Mouse (Mus musculus) embryonic fibroblast, embryonic 13.5 days (primary cell): ENCODE results near the gene Babam2. TPM values are rescaled to one million over a fixed set of nuclear protein-coding genes. Genes with fewer than 3 reads are reported as not detected.

Experiments used
- H3K27ac ChIP-seq: 2 replicates; pipeline ENCODE4 v1.5.1; 2012; ENCODE audit warnings: low read length, control low read depth, inconsistent platforms; ENCODE audit not compliant: insufficient read depth
- H3K4me1 ChIP-seq: 2 replicates; pipeline ENCODE4 v1.6.1; 2011; ENCODE audit warnings: low read length; ENCODE audit not compliant: control insufficient read depth, insufficient read depth
- H3K4me3 ChIP-seq: 2 replicates; pipeline ENCODE4 v1.5.1; 2011; ENCODE audit warnings: mild to moderate bottlenecking, control low read depth, low read length; ENCODE audit not compliant: insufficient read depth
- CTCF ChIP-seq: IDR thresholded peaks from 2 replicates; pipeline ENCODE4 v1.5.1; 2011; ENCODE audit warnings: mild to moderate bottlenecking, control low read depth, low read length, moderate library complexity, borderline replicate concordance; ENCODE audit not compliant: insufficient read depth
- POLR2A ChIP-seq: IDR thresholded peaks from 2 replicates; pipeline ENCODE4 v1.6.1; 2011; ENCODE audit warnings: low read depth, mild to moderate bottlenecking, control low read depth, low read length, moderate library complexity
- polyA plus RNA-seq: library from polyadenylated mRNA; stranded (reverse); fragments of >200 nt; gene quantifications from 2 replicates; pipeline ENCODE4 v1.2.4, GENCODE M21; 2011; ENCODE audit warnings: low read depth; ENCODE audit not compliant: missing spikeins, insufficient read length

Babam2 gene
- polyA plus RNA-seq, 1 experiment: 68.7 TPM

DNA sequence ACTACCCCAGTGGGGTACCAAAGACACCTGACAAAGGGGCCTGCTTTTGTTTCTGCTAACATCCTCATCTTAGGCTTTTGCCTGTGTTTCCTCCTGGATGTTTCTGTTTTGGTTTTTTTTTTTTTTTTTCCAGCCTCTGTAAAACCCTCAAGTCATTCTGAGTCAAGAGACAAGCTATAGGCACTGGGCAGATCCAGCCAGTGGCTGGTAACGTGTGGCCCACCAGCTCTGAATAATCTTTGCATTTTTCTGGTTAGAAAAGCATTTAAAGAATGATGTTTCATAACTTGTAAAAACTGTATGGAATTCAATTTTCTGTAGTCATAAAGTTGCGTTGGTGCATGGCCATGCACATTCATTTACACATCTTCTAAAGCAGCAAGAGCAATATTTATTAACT, 287.5 kb downstream of the Babam2 start:
- no peak for TF ChIP-seq POLR2A
- no peak for TF ChIP-seq CTCF
- peak overlapping the region; percentile 96 for H3K27ac ChIP-seq
- H3K4me1 ChIP-seq: peaks cover 20% of the 10 kb centered on the region
- no peak overlapping the region for H3K4me3 ChIP-seq

DNA sequence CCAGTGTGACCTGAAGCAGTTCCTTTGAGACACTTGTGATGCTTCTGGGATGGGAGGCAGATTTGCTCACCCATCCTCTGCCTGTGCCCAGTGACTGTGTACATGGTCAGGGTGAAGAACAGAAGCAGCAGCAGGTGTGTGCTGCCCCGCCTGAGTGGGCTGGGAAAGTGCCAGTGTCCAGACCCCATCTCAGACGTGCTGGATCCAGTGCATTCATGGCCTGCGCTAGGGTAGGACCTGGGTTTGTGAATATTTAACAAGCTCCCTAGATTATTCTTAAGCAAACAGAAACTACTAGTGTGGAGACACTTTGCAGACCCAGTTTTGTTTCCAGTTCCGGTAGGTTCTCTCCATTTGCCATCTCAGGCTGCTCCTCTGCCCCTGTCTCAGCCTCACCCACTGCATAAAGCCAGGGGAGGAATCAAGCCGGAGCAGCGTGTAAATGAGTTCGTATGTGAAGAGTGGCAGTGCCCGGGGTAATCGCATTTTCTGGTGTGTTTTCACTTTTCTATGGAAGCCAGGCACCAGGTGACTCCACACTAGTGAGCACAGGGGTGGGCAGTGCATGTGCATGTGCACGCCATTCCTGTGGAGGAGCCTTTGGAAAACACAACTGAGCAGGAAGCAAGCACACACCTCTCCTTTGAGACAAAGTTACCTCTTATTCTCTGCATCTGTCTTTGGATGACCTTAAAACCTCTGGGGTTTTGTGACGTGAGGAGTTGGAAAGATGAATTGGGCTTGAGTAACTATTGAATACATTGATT, 290.2 kb downstream of the Babam2 start:
- Histone ChIP-seq H3K4me1 (peaks cover 20% of the 10 kb centered on the region), H3K4me3 (no peak overlapping the region), H3K27ac (no peak overlapping the region)
- TF ChIP-seq CTCF (no peak), POLR2A (no peak)

DNA sequence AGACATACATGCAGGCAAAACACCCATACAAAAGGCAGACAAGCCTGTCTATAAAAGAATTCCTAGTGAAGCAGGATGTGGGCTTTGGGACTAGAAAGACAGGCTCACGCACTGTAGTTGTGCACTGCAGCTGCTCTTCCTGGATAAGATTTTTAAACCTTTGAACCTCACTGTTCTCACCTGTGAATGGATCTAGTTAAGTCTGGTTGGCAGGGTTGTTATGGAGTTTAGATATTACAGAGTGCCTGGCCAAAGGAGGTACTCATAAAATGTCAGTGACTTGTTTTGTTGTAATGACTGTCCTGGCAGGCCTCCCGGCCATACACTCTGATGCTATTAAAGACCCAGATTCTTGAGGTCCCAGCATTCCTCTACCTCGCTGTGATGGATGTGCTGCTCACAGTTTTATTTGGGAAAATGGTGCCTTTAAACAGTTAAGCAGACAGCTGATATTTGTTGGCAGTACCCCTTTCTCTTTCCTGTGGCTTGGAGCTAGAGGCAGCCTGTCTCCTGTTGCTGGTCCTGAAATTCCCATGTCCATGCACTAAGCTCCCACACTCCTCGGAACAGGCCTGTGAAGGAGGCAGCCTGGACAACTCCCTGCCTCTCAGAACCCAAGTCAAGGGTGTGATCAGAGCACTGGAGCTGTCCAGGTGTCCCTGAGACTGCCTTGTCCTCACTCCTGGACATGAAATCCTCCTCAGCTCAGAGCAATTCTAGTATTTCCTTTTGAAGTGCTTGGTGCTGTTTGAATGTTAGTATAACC, 299.9 kb downstream of the Babam2 start:
- TF ChIP-seq CTCF (no peak), POLR2A (no peak)
- peaks cover 8% of the 10 kb centered on the region; the same call in 1 of the 2 replicates for H3K4me1 ChIP-seq
- peak overlapping the region; percentile 23 for H3K27ac ChIP-seq
- no peak overlapping the region for H3K4me3 ChIP-seq

DNA sequence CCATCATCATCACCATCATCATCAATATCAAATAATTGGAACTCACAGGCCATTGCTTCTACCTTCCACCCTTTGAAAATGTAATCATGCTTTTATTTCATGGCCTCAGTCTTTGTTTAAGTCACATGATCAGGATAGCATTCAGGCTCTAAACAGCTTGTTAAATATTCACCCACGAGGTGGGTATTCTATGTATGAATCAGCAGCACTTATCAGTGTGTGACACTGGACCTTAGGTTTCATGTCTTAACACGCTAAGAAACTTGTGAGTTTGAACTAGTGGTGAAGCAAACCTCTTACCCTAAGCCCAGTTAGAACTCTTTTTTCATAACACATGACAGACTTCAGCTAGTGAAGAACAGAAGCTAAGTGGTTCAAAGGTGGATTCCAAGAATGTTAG, 301.3 kb downstream of the Babam2 start:
- no peak overlapping the region for H3K4me3 ChIP-seq
- H3K4me1 ChIP-seq: peaks cover 9% of the 10 kb centered on the region; the same call in 1 of the 2 replicates
- no peak overlapping the region for H3K27ac ChIP-seq
- no peak for TF ChIP-seq POLR2A
- TF ChIP-seq CTCF: no peak

DNA sequence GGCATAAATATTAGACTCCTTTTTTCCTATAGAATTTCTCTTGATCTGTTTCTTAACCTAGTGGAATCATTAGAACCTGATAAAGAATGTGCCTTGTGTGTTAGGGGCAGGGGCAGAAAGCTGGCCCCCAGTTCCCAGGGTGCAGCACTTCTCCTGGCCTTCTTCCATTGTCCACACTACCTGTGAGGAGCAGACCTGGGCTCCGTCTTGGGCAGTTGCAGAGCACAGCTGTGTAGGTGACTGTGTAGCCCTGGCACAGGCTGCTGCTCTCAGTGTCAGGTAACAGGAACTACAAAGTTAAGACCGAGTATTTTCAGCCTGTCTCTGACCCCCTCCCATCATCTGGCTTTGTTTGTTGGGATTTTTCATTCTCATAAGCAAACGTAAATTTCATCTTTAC, 302.6 kb downstream of the Babam2 start:
- Histone ChIP-seq H3K27ac (no peak overlapping the region), H3K4me3 (no peak overlapping the region), H3K4me1 (peaks cover 9% of the 10 kb centered on the region; the same call in 1 of the 2 replicates)
- TF ChIP-seq POLR2A: no peak
- TF ChIP-seq CTCF: no peak

- H3K4me1 ChIP-seq: peaks cover 9% of the 10 kb centered on the region; the same call in 1 of the 2 replicates
- 0 out of 2 replicates have a peak overlapping the region, but pooled peaks have one; percentile 43 for H3K27ac ChIP-seq
- H3K4me3 ChIP-seq: no peak overlapping the region
- TF ChIP-seq POLR2A (no peak), CTCF (no peak)
Observed at GRCm38 (mm10) chr5:32001266-32001665, 303.8 kb downstream of the Babam2 start.

GRCm38 (mm10) chr5:32001771-32002170, 304.3 kb downstream of the Babam2 start:
- peaks cover 9% of the 10 kb centered on the region; the same call in 1 of the 2 replicates for H3K4me1 ChIP-seq

DNA sequence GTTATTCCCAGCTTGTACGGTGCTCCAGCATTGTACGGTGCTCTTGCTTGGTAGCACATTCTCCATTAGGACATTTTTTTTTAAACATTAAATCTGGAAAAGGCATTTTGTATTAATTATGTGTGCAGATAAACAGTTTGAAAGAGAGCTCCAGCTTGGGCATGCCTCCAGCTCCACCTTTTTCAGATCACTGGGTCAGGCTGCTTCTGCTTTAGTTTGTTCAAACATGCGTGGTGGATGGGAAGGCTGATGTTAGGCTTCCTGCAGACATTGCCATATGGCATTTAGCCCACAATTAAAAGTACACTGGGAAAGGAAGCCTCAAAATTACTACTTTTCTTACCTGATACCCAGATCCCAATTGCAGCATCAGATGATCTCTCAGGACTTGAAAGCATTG, 310.9 kb downstream of the Babam2 start:
- Histone ChIP-seq H3K4me3 (no peak overlapping the region), H3K27ac (no peak overlapping the region), H3K4me1 (0 out of 2 replicates have a peak, but pooled peaks cover 2% of the 10 kb centered on the region)
- no peak for TF ChIP-seq POLR2A
- no peak for TF ChIP-seq CTCF

More at GRCm38 (mm10) chr5:32001771-32002170, 304.3 kb downstream of the Babam2 start:
- no peak overlapping the region for H3K4me3 ChIP-seq
- peak overlapping the region; percentile 43; the same call in 1 of the 2 replicates for H3K27ac ChIP-seq
- TF ChIP-seq POLR2A: no peak
- no peak for TF ChIP-seq CTCF

- Histone ChIP-seq H3K4me1 (no peaks in the 10 kb centered on the region), H3K27ac (no peak overlapping the region), H3K4me3 (no peak overlapping the region)
- no peak for TF ChIP-seq POLR2A
- TF ChIP-seq CTCF: no peak
Observed at GRCm38 (mm10) chr5:32010056-32010455, 312.6 kb downstream of the Babam2 start.

DNA sequence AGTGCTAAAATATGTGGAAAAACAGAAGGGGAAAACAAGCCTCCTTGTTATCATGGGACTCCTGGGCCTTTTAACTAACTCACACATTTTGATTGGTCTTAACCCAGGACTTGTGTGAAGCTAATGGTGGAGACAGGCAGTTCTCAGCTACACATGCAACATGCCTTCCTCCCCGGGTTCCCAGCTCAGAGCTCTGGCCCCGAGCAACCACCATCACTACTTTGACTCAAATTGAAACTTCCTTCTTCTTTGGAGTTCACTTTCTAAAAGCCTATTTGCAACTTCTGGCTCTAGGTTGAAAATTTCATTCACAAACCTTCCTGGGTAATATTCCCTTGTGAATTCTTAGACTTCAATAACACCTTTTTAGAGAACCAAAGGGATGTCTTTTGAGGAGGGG, 315.6 kb downstream of the Babam2 start:
- Histone ChIP-seq H3K27ac (no peak overlapping the region), H3K4me1 (peaks cover 6% of the 10 kb centered on the region), H3K4me3 (no peak overlapping the region)
- no peak for TF ChIP-seq CTCF
- no peak for TF ChIP-seq POLR2A
